Mouse (Mus musculus) small intestine, adult 2 months (tissue): Measurements from ENCODE around the gene Slc5a1. TPM values are rescaled to one million over a fixed set of nuclear protein-coding genes. Genes with fewer than 3 reads are reported as not detected.

Source experiments
- H3K27ac ChIP-seq: fragments of 200-500 bp; 2 replicates; pipeline ENCODE4 v1.5.1; 2012; ENCODE audit warnings: low read depth, low read length, control low read depth, inconsistent platforms; ENCODE audit not compliant: insufficient read depth
- H3K27me3 ChIP-seq: fragments of 200-500 bp; 2 replicates; pipeline ENCODE4 v1.6.1; 2012; ENCODE audit warnings: mild to moderate bottlenecking, moderate library complexity, low read length, inconsistent platforms; ENCODE audit not compliant: control insufficient read depth, insufficient read depth
- H3K36me3 ChIP-seq: fragments of 200-500 bp; 2 replicates; pipeline ENCODE4 v1.6.1; 2012; ENCODE audit warnings: mild to moderate bottlenecking, low read length, control low read depth, inconsistent platforms; ENCODE audit not compliant: control insufficient read depth, insufficient read depth
- H3K4me1 ChIP-seq: fragments of 200-500 bp; 2 replicates; pipeline ENCODE4 v1.6.1; 2012; ENCODE audit warnings: low read length, inconsistent platforms, mixed read lengths; ENCODE audit not compliant: control insufficient read depth, insufficient read depth, insufficient read length
- H3K4me3 ChIP-seq: fragments of 200-500 bp; 2 replicates; pipeline ENCODE4 v1.5.1; 2012; ENCODE audit warnings: low read depth, mild to moderate bottlenecking, control low read depth, inconsistent platforms, low read length, moderate library complexity
- CTCF ChIP-seq: fragments of 200-500 bp; IDR thresholded peaks from 2 replicates; pipeline ENCODE4 v1.5.1; 2012; ENCODE audit warnings: low read depth, mild to moderate bottlenecking, control low read depth, inconsistent platforms, low read length, moderate library complexity, mixed read lengths; ENCODE audit not compliant: insufficient replicate concordance, insufficient read length; ENCODE audit errors: extremely low read depth
- POLR2A ChIP-seq: fragments of 200-500 bp; IDR thresholded peaks from 2 replicates; pipeline ENCODE4 v1.6.1; 2012; ENCODE audit warnings: low read depth, mild to moderate bottlenecking, control low read depth, inconsistent platforms, low read length, moderate library complexity
- WGBS: fragments of 180-500 bp; shearing (Covaris S2); methylation state at CpG from one replicate; pipeline ENCODE4 v1.1.7; 2018; 5-methylcytosine and 5-hydroxymethylcytosine counted together
- polyA plus RNA-seq: library from polyadenylated mRNA; depleted of rRNA; stranded (reverse); fragments of >200 nt; gene quantifications from 2 replicates; pipeline ENCODE4 v1.2.3, GENCODE M21; 2012; rRNA removed

The Slc5a1 gene
- polyA plus RNA-seq, 1 experiment = 626 TPM

GRCm38 (mm10) chr5:33204284-33204683 lies 100.3 kb downstream of the Slc5a1 start:
- Histone ChIP-seq H3K36me3 (no peaks in the 10 kb centered on the region), H3K4me1 (peaks cover 2% of the 10 kb centered on the region; the same call in 1 of the 2 replicates), H3K27me3 (no peaks in the 10 kb centered on the region), H3K27ac (no peak overlapping the region), H3K4me3 (no peak overlapping the region)
- TF ChIP-seq CTCF (no peak), POLR2A (no peak)
- WGBS = 73% methylated on average over 7 of the region's 7 CpGs

DNA sequence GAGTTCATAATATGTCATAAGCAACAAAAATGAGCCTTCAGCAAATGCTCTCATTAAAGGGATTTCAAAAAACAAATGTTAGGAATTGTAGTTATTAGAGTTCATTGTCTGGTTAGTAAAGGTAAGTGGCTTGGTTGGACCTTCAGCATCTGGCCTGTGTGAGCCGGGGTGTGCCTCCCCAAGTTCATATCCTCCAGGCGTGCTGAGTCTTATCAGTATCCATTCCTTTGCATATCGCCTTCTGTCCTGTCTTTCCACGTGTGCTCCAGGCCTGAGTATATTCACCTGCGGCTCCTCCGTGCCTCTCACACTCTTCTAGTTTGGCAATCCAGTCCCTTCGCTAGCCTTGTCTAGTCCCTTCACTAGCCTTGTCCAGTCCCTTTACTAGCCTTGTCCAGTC lies 102.3 kb downstream of the Slc5a1 start:
- TF ChIP-seq POLR2A (no peak), CTCF (no peak)
- Histone ChIP-seq H3K4me3 (no peak overlapping the region), H3K27ac (no peak overlapping the region), H3K4me1 (peaks cover 2% of the 10 kb centered on the region; the same call in 1 of the 2 replicates), H3K36me3 (no peaks in the 10 kb centered on the region), H3K27me3 (no peaks in the 10 kb centered on the region)
- 42% methylated on average over 7 of the region's 7 CpGs for WGBS

DNA sequence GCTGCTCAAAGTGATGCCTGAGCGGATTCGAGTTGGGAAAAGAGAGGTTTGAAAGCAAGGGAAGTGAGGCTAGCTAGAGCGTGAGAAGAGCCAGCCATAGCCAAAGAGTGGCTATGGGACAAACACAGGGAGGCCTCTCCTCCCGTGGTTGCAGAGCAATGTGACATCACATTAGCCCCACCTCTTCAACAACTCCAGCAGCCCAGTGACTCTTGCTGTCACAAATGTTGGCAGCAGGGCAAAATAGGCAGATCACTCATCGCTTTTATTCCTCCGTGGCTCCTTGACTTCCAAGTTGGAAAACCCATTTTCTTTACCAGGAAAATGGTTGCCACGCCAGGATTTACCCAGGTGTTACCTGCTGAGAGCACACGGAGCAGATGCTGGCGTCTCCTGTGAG lies 103.1 kb downstream of the Slc5a1 start:
- Histone ChIP-seq H3K36me3 (no peaks in the 10 kb centered on the region), H3K4me3 (no peak overlapping the region), H3K4me1 (peaks cover 2% of the 10 kb centered on the region; the same call in 1 of the 2 replicates), H3K27me3 (no peaks in the 10 kb centered on the region), H3K27ac (no peak overlapping the region)
- TF ChIP-seq CTCF (no peak), POLR2A (no peak)
- 53% methylated on average over 9 of the region's 9 CpGs for WGBS

DNA sequence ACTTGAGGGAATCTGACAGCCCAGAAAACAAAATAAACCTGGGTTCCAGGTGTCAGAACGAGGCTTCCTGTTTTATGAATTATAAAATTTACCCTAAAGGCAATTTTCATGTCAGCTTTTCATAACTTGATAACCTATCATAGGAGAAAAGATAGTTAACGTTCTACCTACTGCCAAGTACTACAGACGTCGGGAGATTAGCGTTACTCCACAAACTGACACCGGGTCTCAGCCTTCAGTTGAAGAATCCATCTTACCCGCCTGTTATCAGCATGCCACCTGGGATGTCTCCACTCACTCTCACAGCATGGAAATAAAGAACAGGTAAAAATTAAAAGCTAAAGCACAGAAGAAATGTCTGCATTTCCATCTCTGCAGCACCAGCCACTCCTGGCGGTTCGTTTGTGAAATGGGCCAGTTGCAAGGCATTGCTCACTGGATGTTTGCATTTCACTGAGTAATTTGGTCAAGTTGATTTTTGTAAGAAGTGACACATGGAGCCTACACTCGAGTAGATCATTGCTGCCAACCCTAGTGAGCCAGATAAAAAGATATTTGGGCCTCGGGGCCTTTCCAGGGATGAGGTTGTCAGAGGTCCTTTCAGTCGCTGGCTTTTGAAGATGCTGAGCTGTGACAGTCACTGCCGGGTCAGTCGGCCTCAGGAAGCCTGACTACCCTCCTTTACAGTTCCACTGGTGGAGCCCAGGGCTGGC lies 104.7 kb downstream of the Slc5a1 start:
- Histone ChIP-seq H3K36me3 (no peaks in the 10 kb centered on the region), H3K27ac (no peak overlapping the region), H3K4me1 (peaks cover 1% of the 10 kb centered on the region; the same call in 1 of the 2 replicates), H3K4me3 (no peak overlapping the region), H3K27me3 (no peaks in the 10 kb centered on the region)
- TF ChIP-seq CTCF (no peak), POLR2A (no peak)
- whole genome bisulfite sequencing = 57% methylated on average over 14 of the region's 14 CpGs

DNA sequence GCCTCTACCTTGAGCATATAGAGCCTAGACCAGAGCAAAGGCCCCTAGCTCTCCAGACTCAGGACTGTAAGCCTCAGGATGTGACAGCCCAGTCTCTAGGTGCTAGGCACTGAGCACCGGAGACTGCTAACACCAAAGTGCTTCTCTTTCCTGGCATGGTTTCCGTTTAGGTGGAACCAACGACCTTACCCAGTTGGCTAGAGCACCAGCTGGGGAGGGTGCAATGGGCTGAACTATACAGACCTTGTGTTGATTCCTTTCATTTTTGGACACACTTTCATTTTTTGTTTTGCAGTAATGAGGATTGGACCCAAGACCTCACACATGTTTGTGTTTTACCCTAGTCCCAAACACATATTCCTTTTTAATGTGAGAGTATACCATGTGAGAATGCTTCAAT lies 106.5 kb downstream of the Slc5a1 start:
- H3K36me3 ChIP-seq = no peaks in the 10 kb centered on the region
- H3K27me3 ChIP-seq = no peaks in the 10 kb centered on the region
- no peak for TF ChIP-seq CTCF
- no peak for TF ChIP-seq POLR2A
- 62% methylated on average over 3 of the region's 3 CpGs for WGBS
- H3K27ac ChIP-seq = 0 out of 2 replicates have a peak overlapping the region, but pooled peaks have one; percentile 21
- no peaks in the 10 kb centered on the region for H3K4me1 ChIP-seq
- H3K4me3 ChIP-seq = no peak overlapping the region

GRCm38 (mm10) chr5:33211254-33211653 lies 107.2 kb downstream of the Slc5a1 start:
- H3K4me1 ChIP-seq = no peaks in the 10 kb centered on the region
- no peaks in the 10 kb centered on the region for H3K27me3 ChIP-seq
- no peak overlapping the region for H3K4me3 ChIP-seq
- no peaks in the 10 kb centered on the region for H3K36me3 ChIP-seq
- no peak overlapping the region for H3K27ac ChIP-seq
- 66% methylated on average over 5 of the region's 5 CpGs for WGBS
- TF ChIP-seq POLR2A = no peak

Other genes starting within 250 kb of the Slc5a1 start
- 2.8 and 5.2 TPM in 2 replicates for gene Prr14l, start 250.0 kb upstream of the Slc5a1 start, polyA plus RNA-seq
- gene Depdc5, start 240.5 kb upstream of the Slc5a1 start, polyA plus RNA-seq = 3.8 and 7.5 TPM in 2 replicates
- gene Ywhah, start 85.4 kb upstream of the Slc5a1 start, polyA plus RNA-seq = 105 and 188 TPM in 2 replicates
- gene Spon2, start 114.2 kb downstream of the Slc5a1 start, polyA plus RNA-seq = 26.6 and 36.3 TPM in 2 replicates
- gene Ctbp1, start 170.8 kb downstream of the Slc5a1 start, polyA plus RNA-seq = 154 and 390 TPM in 2 replicates
- gene Maea, start 231.3 kb downstream of the Slc5a1 start, polyA plus RNA-seq = 56.7 and 119 TPM in 2 replicates